Mouse (Mus musculus): ENCODE measurements at regions not wholly inside any gene's neighbourhood (a gene's known extent, or its start where the extent isn't known, plus 50 kb on each side); places are given as distances from the start of the nearest gene placed in this dataset.

- TF ChIP-seq CTCF (IDR thresholded peaks at IDR 0.05; ENCODE audit: borderline replicate concordance, control insufficient read depth, extremely low read depth, insufficient read depth, low read length, poor library complexity), result no peak
- no peak for TF ChIP-seq POLR2A (IDR thresholded peaks at IDR 0.05; ENCODE audit: control insufficient read depth, extremely low read depth, insufficient read depth, low read length, poor library complexity)
Measured at GRCm38 (mm10) chr15:41984267-41984666, 1850.1 kb downstream of the 9330182O14Rik start.

Measured in thymus, adult 2 months (tissue).